Mouse (Mus musculus) stomach, adult 2 months (tissue): ENCODE data around the gene Rnf212b. TPM values are rescaled to one million over a fixed set of nuclear protein-coding genes. Genes with fewer than 3 reads are reported as not detected.

Experiments
- polyA plus RNA-seq: library from polyadenylated mRNA; depleted of rRNA; stranded (reverse); fragments of >200 nt; gene quantifications from 2 replicates; pipeline ENCODE4 v1.2.3, GENCODE M21; 2012; rRNA removed

Gene Rnf212b
- not detected in 2 replicates for polyA plus RNA-seq

GRCm38 (mm10) chr14:54813991-54814390, at the start of gene Rnf212b:
TSS of gene Rnf212b (plus strand) at chr14:54814141.

GRCm38 (mm10) chr14:54781610-54782365, 32.2 kb upstream of the Rnf212b start, which contains the start of gene Slc7a8:
TSS of gene Slc7a8 (minus strand) at chr14:54781946.

GRCm38 (mm10) chr14:54870861-54871260, 56.9 kb downstream of the Rnf212b start, which contains the start of gene Homez:
TSS of gene Homez (minus strand) at chr14:54870961.

GRCm38 (mm10) chr14:54877048-54877715, 63.2 kb downstream of the Rnf212b start, which contains the start of gene Ppp1r3e:
TSS of gene Ppp1r3e (minus strand) at chr14:54877550.

GRCm38 (mm10) chr14:54883154-54884021, 69.4 kb downstream of the Rnf212b start, which contains the start of the genes Bcl2l2 and Gm20521:
TSS of gene Bcl2l2 (plus strand) at chr14:54883377.
TSS of gene Gm20521 (plus strand) at chr14:54883441.

GRCm38 (mm10) chr14:54892200-54892599, 78.3 kb downstream of the Rnf212b start, which contains the start of gene Pabpn1:
TSS of gene Pabpn1 (plus strand) at chr14:54892500.

Other genes starting within 250 kb of the Rnf212b start
- gene Ajuba, start 236.6 kb upstream of the Rnf212b start, polyA plus RNA-seq, result 8.4 and 8.7 TPM in 2 replicates
- gene 4931414P19Rik, start 208.1 kb upstream of the Rnf212b start, polyA plus RNA-seq, result 3.6 and 4.1 TPM in 2 replicates
- 93.0 and 120 TPM in 2 replicates for gene Psmb5, start 196.1 kb upstream of the Rnf212b start, polyA plus RNA-seq
- not detected in 2 replicates for gene Psmb11, start 192.7 kb upstream of the Rnf212b start, polyA plus RNA-seq
- gene Gm17606, start 173.2 kb upstream of the Rnf212b start, polyA plus RNA-seq, result not detected in 2 replicates
- 2.8 and 4.0 TPM in 2 replicates for gene Cdh24, start 172.8 kb upstream of the Rnf212b start, polyA plus RNA-seq
- gene 1700123O20Rik, start 127.9 kb upstream of the Rnf212b start, polyA plus RNA-seq, result 16.1 and 38.8 TPM in 2 replicates
- 30.3 and 44.2 TPM in 2 replicates for gene Acin1, start 127.2 kb upstream of the Rnf212b start, polyA plus RNA-seq
- gene Gm29776, start 115.3 kb upstream of the Rnf212b start, polyA plus RNA-seq, result not detected in 2 replicates
- gene Cebpe, start 102.0 kb upstream of the Rnf212b start, polyA plus RNA-seq, result 2.6 and 7.1 TPM in 2 replicates
- gene Slc7a8, start 32.2 kb upstream of the Rnf212b start, polyA plus RNA-seq, result 11.9 and 13.5 TPM in 2 replicates
- 1.6 and 1.7 TPM in 2 replicates for gene Homez, start 56.8 kb downstream of the Rnf212b start, polyA plus RNA-seq
- gene Ppp1r3e, start 63.4 kb downstream of the Rnf212b start, polyA plus RNA-seq, result 7.0 and 8.5 TPM in 2 replicates
- gene Bcl2l2, start 69.2 kb downstream of the Rnf212b start, polyA plus RNA-seq, result 21.4 and 24.2 TPM in 2 replicates
- 11.1 and 13.1 TPM in 2 replicates for gene Gm20521, start 69.3 kb downstream of the Rnf212b start, polyA plus RNA-seq
- 19.9 and 24.8 TPM in 2 replicates for gene Pabpn1, start 78.4 kb downstream of the Rnf212b start, polyA plus RNA-seq
- gene Slc22a17, start 99.0 kb downstream of the Rnf212b start, polyA plus RNA-seq, result 30.5 and 37.7 TPM in 2 replicates
- gene Efs, start 112.0 kb downstream of the Rnf212b start, polyA plus RNA-seq, result 13.5 and 18.0 TPM in 2 replicates
- 0.16 and 0.51 TPM in 2 replicates for gene Il25, start 118.6 kb downstream of the Rnf212b start, polyA plus RNA-seq
- gene Cmtm5, start 122.1 kb downstream of the Rnf212b start, polyA plus RNA-seq, result 1.7 and 3.0 TPM in 2 replicates
- 0.01 and 0.04 TPM in 2 replicates for gene Myh6, start 152.8 kb downstream of the Rnf212b start, polyA plus RNA-seq
- gene Gm17428, start 162.8 kb downstream of the Rnf212b start, polyA plus RNA-seq, result not detected in 2 replicates
- 0.06 and 0.08 TPM in 2 replicates for gene Myh7, start 180.5 kb downstream of the Rnf212b start, polyA plus RNA-seq
- gene Ngdn, start 201.3 kb downstream of the Rnf212b start, polyA plus RNA-seq, result 2.0 TPM in 2 replicates